Mouse (Mus musculus) layer of hippocampus, adult 8-10 months (tissue): Measurements from ENCODE around the gene Phka2. TPM values are rescaled to one million over a fixed set of nuclear protein-coding genes. Genes with fewer than 3 reads are reported as not detected.

ENCODE experiments used
- DNase-seq, 2 experiments: peaks; one replicate each; pipeline ENCODE4 v3.0.0; 2022; ENCODE audit warnings: low spot score in 2 of 2
- total RNA-seq, 4 experiments: library from RNA; stranded (reverse); gene quantifications; 2 replicates each; pipeline ENCODE4 v1.2.4; 2022

Phka2 gene
- total RNA-seq, result 10 to 100 TPM; 23.2 to 51.2 (median 35.5) TPM

DNA sequence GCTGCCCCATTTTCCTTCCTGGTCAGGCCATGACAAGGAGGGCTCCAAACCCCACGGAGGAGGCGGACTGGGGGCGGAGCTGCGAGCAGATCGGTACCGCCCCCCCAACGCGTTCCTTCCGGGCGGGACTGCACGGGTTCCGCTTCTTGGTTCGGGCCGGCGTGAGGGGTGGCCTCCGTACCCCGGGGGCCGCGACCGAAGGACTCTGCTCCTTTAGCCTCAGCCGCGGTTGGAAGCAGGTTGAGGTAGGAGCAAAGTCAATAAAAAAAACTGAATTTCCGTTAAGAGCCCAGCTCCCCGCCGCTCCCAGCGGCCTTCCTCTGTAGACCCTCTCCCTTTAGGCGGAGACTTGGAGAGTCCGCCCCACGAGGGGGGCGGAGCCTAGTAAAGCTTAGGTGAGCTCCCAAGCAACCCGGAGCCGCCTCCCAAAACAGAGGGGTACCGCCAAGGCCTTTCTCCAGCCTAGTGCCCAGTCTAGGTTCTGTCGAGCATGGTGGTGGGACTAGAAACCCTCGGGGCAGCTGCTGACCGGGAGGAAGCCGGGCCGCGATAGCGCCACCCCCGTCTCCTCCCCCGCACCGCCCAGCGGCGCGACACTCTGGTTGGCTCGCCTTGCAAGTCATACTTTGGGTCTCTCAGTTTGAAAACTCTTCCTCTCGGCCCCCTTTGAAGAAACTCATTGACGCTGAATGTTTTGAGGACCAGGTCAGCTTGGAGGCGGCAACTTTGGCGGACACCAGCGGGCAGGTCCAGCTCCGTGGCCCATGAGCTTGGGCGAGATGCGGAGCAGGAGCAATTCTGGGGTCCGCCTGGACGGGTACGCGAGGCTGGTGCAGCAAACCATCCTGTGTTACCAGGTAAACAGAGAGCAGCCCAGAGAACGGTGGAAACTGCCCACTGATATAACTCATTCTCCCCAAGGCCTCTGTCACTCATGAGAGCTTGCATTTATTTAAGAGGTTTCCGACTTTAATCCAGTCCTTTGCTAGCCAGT lies at the start of gene Phka2:
TSS of gene Phka2 (plus strand) at position 119 of the 994 bp plus-strand sequence.
- peak; percentile 57 to 75 for DNase-seq

DNA sequence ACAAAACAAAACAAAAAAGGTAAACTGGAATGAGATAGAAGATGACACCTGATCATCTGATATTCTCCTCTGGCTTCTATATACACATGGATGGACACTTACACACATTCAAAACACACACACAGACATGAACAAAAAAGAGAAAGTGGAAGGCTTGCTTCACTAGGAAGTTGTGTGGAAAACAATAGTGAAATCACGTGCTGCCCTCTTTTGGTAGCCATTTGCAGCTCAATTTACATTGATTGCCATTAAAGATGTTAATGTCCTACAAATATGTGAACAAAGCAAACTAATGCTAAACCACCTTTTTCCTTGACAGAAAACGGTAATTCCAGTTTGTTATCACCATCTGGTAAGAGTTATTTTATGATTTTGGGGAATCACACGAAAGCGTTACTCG lies 46.3 kb upstream of the Phka2 start:
- DNase-seq, result no peak

DNA sequence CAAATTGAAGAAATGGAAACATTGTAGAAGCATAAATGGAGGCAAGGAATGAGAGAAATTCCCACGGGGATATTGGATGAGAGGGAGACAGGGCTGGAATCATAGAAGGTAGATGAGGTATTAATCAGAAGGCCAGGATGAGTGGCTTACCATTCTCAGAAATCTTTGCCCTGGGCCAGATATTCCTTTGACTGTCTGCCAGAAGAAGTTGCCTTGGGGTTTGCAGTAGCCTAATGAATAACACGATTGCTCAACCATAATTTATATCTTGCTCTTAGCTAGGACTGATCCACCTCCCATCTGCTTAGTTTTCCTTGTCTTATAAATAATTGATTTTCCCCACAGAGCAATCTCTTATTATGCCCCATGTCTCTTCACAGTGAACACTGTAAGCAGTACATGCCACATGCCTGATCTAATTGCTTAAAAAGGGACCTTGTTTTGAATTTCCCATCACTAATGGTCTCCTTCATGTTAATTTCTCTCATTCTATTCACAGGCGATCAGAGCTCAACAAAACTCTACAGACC lies 30.6 kb upstream of the Phka2 start:
- no peak for DNase-seq

DNA sequence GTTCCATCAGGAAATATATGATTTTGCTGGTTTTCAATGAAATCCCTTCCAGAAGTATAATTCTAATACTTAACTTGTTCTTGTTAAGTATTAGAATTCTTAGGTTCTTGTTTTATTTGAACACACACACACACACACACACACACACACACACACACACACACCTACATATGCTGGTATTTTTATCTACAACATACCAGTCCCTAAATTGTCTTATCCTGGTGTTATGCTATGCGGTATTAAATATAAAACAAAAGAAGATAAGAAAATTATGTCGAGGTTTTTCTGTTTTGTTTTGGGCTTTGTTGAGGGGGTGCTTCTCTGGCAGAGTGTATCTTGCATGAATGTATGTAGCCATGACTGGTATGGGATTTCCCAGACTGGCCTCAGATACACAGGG lies 12.2 kb upstream of the Phka2 start:
- DNase-seq, result no peak

DNA sequence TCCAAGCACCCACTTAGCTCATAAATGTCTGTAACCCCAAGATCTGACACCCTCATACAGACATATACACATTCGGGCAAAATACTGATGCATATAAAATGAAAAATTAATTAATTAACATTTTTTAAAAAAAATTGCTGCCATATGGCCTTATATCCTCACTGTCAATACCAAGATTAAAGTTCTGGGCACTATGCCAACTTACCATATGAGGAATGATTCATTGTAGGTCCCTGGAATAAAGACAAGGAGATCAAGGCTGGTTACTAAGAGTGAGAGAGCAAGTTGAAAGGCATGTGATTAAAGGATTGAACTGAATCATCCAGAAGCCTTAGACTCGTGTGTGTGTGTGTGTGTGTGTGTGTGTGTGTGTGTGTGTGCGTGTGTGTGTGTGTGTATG lies 7.6 kb upstream of the Phka2 start:
- DNase-seq, result no peak

DNA sequence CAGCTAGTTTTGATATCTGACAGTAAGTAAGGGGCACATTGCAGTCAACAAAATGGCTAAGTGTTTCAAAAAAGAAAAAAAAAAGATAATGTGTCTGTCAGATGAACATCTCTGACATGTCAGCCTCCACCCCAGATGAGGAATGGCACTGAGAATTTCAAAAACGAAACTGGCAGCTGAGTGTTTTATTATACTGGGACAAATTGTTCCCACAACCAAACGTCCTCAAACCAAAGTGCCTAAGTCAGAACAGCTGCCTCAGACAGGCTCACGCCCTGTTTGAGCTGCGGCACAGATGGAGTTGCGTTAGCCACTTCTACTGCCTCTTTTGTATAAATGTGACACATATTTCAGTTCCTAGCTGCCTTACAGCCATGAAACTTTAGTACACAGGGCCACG lies 7.0 kb upstream of the Phka2 start:
- DNase-seq, result peak in 1 of 2 experiments; percentile 15

DNA sequence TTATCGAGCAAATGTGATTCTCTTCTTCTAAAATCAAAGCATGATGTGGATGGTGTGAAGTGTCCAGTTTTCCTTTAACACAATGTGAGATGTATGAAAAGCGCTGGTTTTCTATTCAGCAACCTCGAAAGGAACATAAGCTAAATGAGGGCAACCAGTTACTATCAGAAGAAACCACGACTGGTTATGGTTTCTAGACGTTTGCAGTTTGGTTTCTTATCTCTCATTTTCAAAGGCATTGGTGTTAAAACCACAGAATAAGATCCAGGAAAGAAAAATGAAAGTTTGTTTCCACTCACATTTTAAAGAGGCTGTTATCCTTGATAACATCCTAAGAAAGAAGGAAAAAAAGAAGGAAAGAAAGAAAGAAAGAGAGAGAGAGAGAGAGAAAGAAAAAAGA lies 5.5 kb upstream of the Phka2 start:
- no peak for DNase-seq

DNA sequence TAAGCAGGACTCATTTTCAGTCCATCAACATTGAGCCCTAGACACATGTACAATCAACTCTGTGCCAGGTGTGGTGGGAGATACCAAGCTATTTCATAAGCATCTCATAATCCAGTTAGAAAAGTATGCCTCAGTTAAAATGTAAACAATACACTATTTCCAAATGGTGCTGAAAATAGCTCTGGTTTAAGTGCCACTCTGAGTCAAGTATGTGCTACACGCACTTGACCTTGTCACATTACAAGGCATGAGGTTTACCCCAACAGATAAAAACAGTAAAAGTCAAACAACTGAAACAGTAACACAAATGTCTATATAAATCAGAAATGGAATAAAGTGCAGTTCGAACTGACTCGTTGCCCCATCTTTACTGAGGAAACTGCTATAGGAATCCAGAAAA lies 871 bp upstream of the Phka2 start:
- no peak for DNase-seq

DNA sequence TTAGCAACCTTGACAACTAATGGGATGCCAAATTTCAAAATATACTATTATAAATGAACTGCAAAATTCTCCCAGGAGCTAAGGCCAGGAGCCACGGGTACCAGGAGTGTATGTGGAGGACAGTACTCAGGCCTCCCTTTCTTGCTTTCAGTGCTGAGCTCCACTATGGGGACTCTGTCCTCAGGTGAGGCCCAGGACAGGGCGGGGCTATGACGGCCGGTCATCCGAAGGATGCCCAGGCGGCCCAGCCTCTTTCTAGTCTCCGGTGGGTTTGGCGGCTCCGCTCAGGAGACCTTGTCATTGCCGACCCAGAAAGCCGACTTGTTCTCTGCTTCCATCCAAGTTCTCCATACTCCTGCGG lies 299 bp upstream of the Phka2 start:
- no peak for DNase-seq

DNA sequence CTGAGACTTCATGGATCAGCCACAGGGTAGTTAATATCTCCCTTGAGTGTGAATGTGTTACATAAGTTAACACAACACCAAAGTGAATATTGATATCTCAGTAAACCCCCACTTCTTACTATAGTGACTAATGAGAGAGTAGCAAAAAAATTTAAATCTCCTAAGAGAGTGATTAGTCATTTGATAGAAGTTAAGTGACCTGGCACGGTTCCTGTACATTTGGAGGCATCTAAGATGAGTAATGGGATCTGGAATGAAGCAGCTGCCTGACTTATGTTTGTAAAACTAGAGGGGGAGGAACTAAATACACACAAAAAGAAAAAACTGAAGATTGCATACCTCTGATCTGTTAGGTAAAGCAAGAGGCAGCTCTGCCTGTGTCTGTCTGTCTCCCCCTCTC lies 7.1 kb downstream of the Phka2 start:
- no peak for DNase-seq

DNA sequence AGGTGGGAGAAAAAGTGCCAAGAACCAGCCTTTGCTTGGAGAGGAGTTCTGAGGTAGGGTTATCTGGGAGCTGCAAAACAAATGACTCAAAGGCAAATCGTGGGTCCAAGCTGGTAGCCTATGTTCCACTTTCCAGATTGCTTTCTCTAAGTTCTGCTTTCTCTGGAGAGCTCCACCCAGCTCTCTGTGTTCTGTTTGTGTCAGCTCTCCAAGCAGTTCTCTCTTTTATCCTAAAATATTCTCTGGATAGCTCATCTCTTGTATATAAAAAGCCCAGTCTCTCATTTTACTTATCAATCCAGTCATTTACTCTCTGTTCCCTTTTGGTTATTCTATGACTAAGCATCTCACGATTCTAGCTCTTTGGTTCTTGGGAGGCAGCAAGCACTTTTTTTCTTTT lies 8.2 kb downstream of the Phka2 start:
- DNase-seq, result no peak

DNA sequence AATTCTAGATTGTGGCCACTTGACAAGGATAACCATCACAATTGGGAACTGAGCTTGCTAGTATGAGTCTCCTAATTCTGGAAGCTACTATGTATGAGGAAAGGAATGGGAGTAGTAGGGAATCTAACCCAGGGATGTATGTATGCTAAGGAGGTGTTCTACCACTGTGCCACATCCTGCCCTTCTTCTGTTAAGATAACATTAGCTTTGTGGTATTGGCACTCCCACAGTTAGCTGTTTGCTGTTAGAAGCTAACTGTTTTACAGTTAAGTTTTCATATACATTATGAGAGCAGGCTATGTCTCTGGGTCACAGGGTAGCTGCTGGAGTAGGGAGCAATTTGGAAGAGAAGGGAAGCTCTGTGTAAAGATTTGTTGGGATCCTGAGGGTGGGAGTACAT lies 14.1 kb downstream of the Phka2 start:
- no peak for DNase-seq

DNA sequence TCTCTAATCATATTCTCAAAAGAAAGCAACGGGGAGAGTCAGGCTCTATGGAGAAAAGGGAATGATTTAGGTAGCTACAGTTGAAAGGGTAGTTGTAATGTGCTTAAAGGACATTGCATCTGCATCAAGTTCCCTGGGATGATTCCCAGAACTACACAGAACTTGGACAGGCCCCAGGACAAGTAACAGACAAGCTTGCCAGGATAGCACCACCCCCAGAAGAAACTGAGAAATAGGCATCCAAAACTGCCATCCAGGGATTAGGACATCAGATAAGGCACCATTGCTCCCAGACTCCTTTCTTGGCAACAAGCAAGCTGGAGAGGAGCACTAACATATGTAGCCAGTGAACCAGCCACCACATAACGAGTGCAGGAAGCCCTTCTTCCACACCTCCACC lies 40.8 kb downstream of the Phka2 start:
- DNase-seq, result no peak

DNA sequence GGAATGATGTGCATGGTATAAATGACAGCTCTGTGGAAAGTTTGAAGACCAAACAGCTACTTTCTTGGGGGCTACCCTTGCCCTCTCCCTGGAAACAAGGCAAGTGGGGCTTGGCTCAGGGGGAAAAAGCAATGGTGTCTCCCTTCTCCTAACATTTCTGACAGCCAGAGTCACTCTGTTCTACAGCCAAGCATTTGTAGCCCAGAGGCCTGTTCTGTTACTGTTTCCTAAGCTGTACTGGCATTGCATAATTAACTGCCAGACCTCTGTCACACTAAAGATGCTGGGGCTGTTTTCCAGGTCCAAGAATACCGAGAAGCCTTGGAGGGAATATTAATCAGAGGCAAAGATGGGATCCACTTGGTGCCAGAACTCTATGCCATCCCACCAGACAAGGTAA lies 46.9 kb downstream of the Phka2 start:
- DNase-seq, result no peak

DNA sequence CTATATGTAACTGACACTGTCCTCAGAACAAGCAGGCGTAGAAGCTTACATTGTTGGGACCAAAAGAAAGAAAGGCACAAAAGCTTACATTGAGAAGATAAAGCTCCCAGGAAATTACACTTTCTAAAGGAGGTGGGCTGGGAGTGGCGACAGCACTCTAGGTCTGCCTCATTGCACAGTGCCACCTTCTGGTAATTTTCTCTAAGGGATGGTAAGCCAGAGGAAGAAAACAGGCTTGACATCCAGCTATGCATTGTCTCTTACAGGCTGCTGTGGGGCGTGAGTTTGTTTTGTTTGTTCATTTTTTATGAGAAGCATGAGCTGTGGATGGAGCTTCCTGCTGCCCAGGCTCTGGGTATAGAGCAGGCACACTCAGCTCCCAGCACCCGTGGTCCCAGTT lies 50.1 kb downstream of the Phka2 start:
- no peak for DNase-seq

DNA sequence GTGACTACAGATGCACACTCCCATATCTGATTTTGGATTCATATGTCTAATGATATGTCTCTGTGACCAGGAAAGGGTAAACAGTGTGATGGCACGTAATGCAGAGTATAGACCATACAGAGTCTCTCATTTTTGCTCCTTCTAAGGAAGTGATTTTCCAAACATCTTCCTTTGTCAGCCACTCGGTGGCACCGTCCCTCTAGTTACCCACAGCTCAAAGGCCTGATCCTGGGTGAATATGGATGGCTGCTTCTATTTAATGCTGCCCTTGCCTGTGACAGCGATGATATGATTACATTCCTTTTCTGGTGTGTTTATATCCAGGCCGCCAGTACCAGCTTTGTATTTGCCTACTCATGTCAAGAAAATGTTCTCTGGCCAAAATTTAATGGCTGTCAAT lies 81.6 kb downstream of the Phka2 start:
- no peak for DNase-seq

DNA sequence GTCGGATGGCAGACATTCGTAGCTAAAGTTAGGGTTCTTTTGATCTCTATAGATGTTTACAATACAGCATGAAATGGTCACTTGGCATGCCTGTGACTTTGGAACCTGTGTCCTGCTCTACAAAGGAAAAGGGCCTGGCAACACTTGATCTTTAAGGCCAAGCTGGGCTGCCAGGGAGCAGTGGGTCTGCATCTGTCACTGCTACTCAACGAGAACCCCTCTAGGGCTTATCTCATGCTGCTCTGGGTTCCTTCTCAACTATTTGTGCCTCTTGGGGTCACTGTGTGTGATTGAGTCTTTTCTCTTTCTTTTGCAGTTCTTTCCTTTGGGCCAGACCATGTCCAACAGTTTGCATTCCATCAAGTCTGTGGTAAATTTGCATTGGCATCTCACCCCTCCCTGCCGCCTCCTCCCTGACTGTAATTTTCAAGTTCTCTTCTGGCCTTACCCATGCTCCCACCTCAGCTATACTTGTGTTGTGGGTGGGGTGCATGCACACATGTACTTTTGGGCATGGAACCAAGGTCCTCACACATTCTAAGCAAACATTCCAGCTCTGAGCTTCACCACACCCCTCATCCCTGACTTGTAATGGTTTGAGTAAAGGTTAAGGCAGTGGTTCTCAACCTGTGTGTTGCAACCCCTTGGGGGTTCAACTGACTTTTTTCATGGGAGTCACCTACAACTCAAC lies 82.3 kb downstream of the Phka2 start:
- DNase-seq, result no peak

DNA sequence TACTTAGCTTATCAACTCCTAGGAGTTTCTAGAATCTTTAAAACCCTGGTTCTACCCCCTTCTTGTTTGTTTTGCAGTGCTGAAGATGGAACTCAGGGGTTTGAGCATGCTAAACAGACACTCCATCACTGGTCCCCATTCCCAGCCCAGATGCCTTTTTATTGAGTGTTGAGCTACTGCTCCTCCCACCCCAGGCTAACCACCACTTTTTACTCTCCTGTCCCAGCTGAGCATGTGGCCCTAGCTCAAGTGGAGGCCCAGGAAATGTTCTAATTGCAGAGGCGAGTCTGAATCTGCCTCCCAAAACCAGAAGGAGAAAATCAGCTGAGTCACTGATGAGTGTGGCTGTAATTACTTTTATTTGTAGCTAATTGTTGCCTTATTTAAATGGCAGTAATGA lies 83.1 kb downstream of the Phka2 start:
- DNase-seq, result no peak

DNA sequence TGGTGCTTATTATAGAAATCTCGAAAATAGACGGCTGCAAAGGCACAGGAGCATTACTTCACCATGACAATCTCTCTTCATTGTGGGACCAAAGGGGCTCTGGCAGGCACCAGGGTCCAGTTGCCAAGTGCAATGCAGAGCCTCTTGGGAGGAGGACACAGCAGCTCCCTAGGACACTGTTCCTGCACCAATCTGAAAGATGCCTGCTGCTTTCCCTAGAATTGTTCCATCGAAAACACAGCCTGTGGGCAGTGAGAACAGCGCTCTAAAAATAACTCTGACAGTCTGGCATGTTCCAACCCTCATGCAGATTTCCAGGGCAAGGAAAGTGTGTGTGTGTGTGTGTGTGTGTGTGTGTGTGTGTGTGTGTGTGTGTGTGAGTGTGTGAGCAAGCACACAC lies 86.6 kb downstream of the Phka2 start:
- DNase-seq, result no peak

DNA sequence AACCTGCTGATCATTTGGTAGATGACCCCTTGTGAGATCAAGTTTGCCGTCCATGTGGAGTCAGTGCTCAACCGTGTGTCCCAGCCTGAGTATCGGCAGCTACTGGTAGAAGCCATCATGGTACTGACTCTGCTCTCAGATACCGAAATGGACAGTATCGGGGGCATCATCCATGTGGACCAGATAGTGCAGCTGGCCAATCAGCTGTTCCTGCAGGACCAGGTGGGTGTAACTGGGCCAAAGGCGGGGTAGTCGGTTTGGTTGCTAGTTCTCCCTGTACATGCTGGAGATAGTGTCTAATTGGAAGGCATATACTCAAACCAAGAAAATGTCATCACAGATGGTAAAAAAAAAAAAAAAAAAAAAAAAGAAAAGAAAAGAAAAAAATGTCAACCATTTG lies 88.2 kb downstream of the Phka2 start:
- no peak for DNase-seq

DNA sequence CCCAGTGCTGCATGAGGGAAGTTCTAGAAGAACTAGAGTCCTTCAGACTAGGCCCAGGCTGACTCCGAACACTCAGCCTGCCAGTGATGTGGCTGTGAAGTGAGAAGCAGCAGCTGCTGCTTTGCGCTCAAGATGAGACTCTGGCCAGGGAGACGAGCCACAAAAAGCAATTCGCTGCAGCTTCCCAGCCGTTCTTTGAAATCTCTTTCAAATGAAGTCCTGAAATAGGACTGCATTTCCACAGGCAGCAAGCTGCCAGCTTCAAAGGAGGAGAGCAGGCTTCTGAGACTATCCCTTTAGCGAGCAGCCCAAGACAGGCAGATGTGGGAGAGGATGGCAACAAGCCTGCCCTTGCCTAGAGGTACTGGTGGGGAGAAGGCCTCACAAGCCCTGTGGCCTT lies 91.0 kb downstream of the Phka2 start:
- DNase-seq, result no peak

DNA sequence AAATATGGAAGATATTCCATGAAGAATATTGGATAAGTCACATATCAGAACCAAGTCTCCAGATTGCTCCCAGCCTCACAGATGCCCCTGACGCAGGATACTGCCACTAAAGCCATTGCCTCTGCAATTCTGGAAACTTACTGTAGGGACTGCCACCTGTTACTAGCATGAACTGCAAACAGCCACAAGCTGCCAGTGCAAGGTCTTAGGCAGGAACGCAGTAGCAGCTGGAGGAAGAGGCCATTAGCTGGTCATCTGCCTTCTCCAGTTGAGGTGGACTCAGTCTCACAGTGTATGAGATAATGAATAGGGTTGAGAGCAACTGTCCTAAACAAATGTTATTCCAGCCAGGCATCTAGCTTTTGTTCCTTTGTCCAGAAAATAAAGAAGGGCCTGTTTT lies 96.1 kb downstream of the Phka2 start:
- no peak for DNase-seq
